Comparison of ENCODE assay signal across 12 mouse cellular contexts in the genomic region with DNA sequence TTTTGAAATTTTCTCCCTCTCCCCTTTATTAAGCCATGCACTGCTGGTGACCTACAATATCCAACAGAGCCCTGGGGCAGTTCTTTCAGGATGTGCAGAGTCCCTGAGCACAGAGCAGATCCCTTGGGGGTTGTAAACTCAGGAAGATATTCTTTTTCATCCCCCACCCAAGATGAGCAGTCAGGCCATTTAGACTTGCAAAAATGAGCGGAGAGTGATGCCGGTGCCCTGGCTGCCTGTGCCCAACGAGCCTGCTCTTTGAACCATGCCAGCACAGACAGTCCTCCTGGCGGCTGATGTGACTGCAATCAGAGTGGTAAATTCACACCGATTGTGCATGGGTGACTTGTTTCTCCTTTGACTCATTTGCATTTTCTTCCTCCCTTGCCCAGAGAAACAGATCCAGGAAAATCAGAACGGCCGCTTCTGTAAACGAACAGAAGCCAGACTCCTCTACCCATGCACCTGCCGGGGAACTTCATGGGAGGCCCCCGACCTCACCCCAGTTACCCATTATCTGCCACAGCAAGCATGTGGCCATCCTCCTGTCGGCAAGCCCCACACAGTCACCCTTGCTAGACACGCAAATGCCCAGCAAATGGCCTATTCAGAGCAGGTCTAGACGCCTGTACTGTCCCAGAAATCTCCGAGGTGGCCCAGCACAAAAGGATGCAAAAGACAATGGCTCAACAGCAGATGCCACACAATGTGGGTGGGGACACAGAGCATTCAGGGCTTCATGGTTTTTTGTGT.
DNase-seq lines count a peak whose midpoint lies in the region; ATAC-seq and TF ChIP-seq lines count a peak whose summit lies in the region.
"Had no signal": no experiment of that assay in that cellular context is flagged by ENCODE, and none has a peak within 500 bp of the region (broad histone marks: within the 10 kb centered on the region; RNA-seq: fewer than 3 reads in every experiment).

No protein-coding gene starts in this region.

- 0 out of 2 replicates have a peak overlapping the region, but pooled peaks have one; percentile 4 for H3K27ac ChIP-seq in forebrain, embryonic 15.5 days (replicated peaks)
- H3K27ac ChIP-seq in kidney, postnatal 0 days = no peak overlapping the region
- peak overlapping the region; percentile 30 for H3K27ac ChIP-seq in neural tube, embryonic 14.5 days (ENCODE audit: low read depth, low read length)
- H3K27ac ChIP-seq: heart, embryonic 13.5 days; left cerebral cortex, adult 2 months; lung, embryonic 15.5 days had no signal

- peak overlapping the region; percentile 20 for H3K4me2 ChIP-seq in forebrain, embryonic 15.5 days (replicated peaks)
- 0 out of 2 replicates have a peak overlapping the region, but pooled peaks have one; percentile 3 for H3K4me2 ChIP-seq in kidney, postnatal 0 days (ENCODE audit: low read length)
- peak overlapping the region; percentile 17; the same call in 1 of the 2 replicates for H3K4me2 ChIP-seq in neural tube, embryonic 14.5 days (ENCODE audit: low read depth, low read length)
- H3K4me2 ChIP-seq: heart, embryonic 13.5 days; lung, embryonic 15.5 days had no signal

- no peaks in the 10 kb centered on the region for H3K27me3 ChIP-seq in forebrain, embryonic 15.5 days
- no peaks in the 10 kb centered on the region for H3K27me3 ChIP-seq in kidney, postnatal 0 days (ENCODE audit: insufficient read depth, low read length)
- H3K27me3 ChIP-seq in neural tube, embryonic 14.5 days (ENCODE audit: control insufficient read depth, insufficient read depth, low read length) = no peaks in the 10 kb centered on the region
- H3K27me3 ChIP-seq: lung, embryonic 15.5 days had no signal

- no peak overlapping the region for H3K9ac ChIP-seq in forebrain, embryonic 15.5 days (replicated peaks)
- H3K9ac ChIP-seq in kidney, postnatal 0 days (ENCODE audit: low read depth, low read length) = no peak overlapping the region
- no peak overlapping the region for H3K9ac ChIP-seq in neural tube, embryonic 14.5 days (replicated peaks; ENCODE audit: low read depth, low read length)
- H3K9ac ChIP-seq: heart, embryonic 13.5 days; lung, embryonic 15.5 days had no signal

- no peak overlapping the region for H3K4me3 ChIP-seq in forebrain, embryonic 15.5 days
- no peak overlapping the region for H3K4me3 ChIP-seq in kidney, postnatal 0 days (replicated peaks; ENCODE audit: low read depth, low read length)
- no peak overlapping the region for H3K4me3 ChIP-seq in neural tube, embryonic 14.5 days (ENCODE audit: low read depth, low read length)
- H3K4me3 ChIP-seq: heart, embryonic 13.5 days; left cerebral cortex, adult 2 months; lung, embryonic 15.5 days had no signal

- peak; percentile 19; the same call in 1 of the 2 replicates for ATAC-seq in cerebellum, adult (ENCODE audit: insufficient number of reproducible peaks, low FRiP score, low TSS enrichment)
- ATAC-seq in forebrain, embryonic 15.5 days (replicated peaks) = peak; percentile 77
- no peak for ATAC-seq in kidney, postnatal 0 days (replicated peaks; ENCODE audit: low FRiP score, low read depth)
- peak; percentile 81 for ATAC-seq in neural tube, embryonic 14.5 days (ENCODE audit: low read depth)
- ATAC-seq in CD4-positive, CD25-positive, alpha-beta regulatory T cell, adult 4 months = no peak

- H3K36me3 ChIP-seq in forebrain, embryonic 15.5 days = no peaks in the 10 kb centered on the region
- H3K36me3 ChIP-seq in kidney, postnatal 0 days (ENCODE audit: insufficient read depth, low read length) = no peaks in the 10 kb centered on the region
- no peaks in the 10 kb centered on the region for H3K36me3 ChIP-seq in neural tube, embryonic 14.5 days (ENCODE audit: control insufficient read depth, insufficient read depth, low read length)
- H3K36me3 ChIP-seq: heart, embryonic 13.5 days; lung, embryonic 15.5 days had no signal

- peaks cover 20% of the 10 kb centered on the region for H3K4me1 ChIP-seq in forebrain, embryonic 15.5 days
- H3K4me1 ChIP-seq in kidney, postnatal 0 days (replicated peaks; ENCODE audit: insufficient read depth, low read length) = no peaks in the 10 kb centered on the region
- peaks cover 16% of the 10 kb centered on the region for H3K4me1 ChIP-seq in neural tube, embryonic 14.5 days (ENCODE audit: control insufficient read depth, insufficient read depth, low read length)
- H3K4me1 ChIP-seq: lung, embryonic 15.5 days had no signal

- no peak for DNase-seq in cerebellum, adult 11-12 months
- peak; percentile 53 for DNase-seq in kidney, postnatal 0 days (ENCODE audit: low spot score)
- no peak for DNase-seq in left cerebral cortex, adult 11 months (ENCODE audit: low spot score)
- no peak for DNase-seq in gastrocnemius, postnatal 10 days
- DNase-seq: thymus, postnatal 36 days had no signal

- H3K9me3 ChIP-seq in forebrain, embryonic 15.5 days = no peaks in the 10 kb centered on the region
- H3K9me3 ChIP-seq in kidney, postnatal 0 days (replicated peaks; ENCODE audit: low read length) = no peaks in the 10 kb centered on the region
- no peaks in the 10 kb centered on the region for H3K9me3 ChIP-seq in neural tube, embryonic 14.5 days (ENCODE audit: control insufficient read depth, low read length)
- H3K9me3 ChIP-seq: heart, embryonic 13.5 days; lung, embryonic 15.5 days had no signal

- 13% methylated on average over 14 of the region's 14 CpGs for WGBS in forebrain, embryonic 15.5 days
- 37% methylated on average over 14 of the region's 14 CpGs for WGBS in kidney, postnatal 0 days
- WGBS in neural tube, embryonic 14.5 days = 17% methylated on average over 14 of the region's 14 CpGs

- TF ChIP-seq CTCF in kidney, postnatal 0 days (IDR thresholded peaks at IDR 0.05; ENCODE audit: low read depth) = peak; percentile 30; the same call in 1 of the 2 replicates

Comparison
In these comparisons a context has a peak if more than half of its experiments do, and no peak if none do; other contexts are left out.
1. ATAC-seq: peak in cerebellum, adult (single experiment), forebrain, embryonic 15.5 days (single experiment) and neural tube, embryonic 14.5 days (single experiment); none in kidney, postnatal 0 days (single experiment) and CD4-positive, CD25-positive, alpha-beta regulatory T cell, adult 4 months (single experiment).
2. Peak in every context shown above with its lines, with median percentiles within 50 percentile points of each other: H3K4me2 ChIP-seq.